Mouse (Mus musculus): ENCODE measurements around the gene Ampd3. TPM values are rescaled to one million over a fixed set of nuclear protein-coding genes. Genes with fewer than 3 reads are reported as not detected.

The Ampd3 gene
- polyA plus RNA-seq, 1 experiment from 2014 or later = 3.0 TPM

- Histone ChIP-seq H3K27me3 (ENCODE audit: control insufficient read depth, insufficient read depth, low read depth, low read length) (no peaks in the 10 kb centered on the region), H3K4me1 (replicated peaks; ENCODE audit: control insufficient read depth, insufficient read depth, low read length) (peaks cover 13% of the 10 kb centered on the region), H3K4me3 (ENCODE audit: low read length) (no peak overlapping the region), H3K4me2 (ENCODE audit: low read depth, low read length) (no peak overlapping the region), H3K9me3 (ENCODE audit: control insufficient read depth, low read length) (no peaks in the 10 kb centered on the region), H3K36me3 (ENCODE audit: control insufficient read depth, insufficient read depth, low read length) (no peaks in the 10 kb centered on the region), H3K27ac (ENCODE audit: low read length) (no peak overlapping the region), H3K9ac (ENCODE audit: low read length) (no peak overlapping the region)
- no peak for ATAC-seq (ENCODE audit: low read depth)
- whole genome bisulfite sequencing = 78% methylated on average over 18 of the region's 18 CpGs
Measured at GRCm38 (mm10) chr7:110777146-110778001, 9.4 kb downstream of the Ampd3 start.

GRCm38 (mm10) chr7:110778933-110779332 lies 10.9 kb downstream of the Ampd3 start:
- 65% methylated on average over 7 of the region's 7 CpGs for WGBS
- Histone ChIP-seq H3K36me3 (ENCODE audit: control insufficient read depth, insufficient read depth, low read length) (no peaks in the 10 kb centered on the region), H3K4me3 (ENCODE audit: low read length) (no peak overlapping the region), H3K27me3 (ENCODE audit: control insufficient read depth, insufficient read depth, low read depth, low read length) (no peaks in the 10 kb centered on the region), H3K4me1 (replicated peaks; ENCODE audit: control insufficient read depth, insufficient read depth, low read length) (peaks cover 4% of the 10 kb centered on the region), H3K27ac (ENCODE audit: low read length) (no peak overlapping the region), H3K9ac (ENCODE audit: low read length) (no peak overlapping the region), H3K4me2 (ENCODE audit: low read depth, low read length) (no peak overlapping the region), H3K9me3 (ENCODE audit: control insufficient read depth, low read length) (no peaks in the 10 kb centered on the region)
- ATAC-seq (ENCODE audit: low read depth) = no peak

DNA sequence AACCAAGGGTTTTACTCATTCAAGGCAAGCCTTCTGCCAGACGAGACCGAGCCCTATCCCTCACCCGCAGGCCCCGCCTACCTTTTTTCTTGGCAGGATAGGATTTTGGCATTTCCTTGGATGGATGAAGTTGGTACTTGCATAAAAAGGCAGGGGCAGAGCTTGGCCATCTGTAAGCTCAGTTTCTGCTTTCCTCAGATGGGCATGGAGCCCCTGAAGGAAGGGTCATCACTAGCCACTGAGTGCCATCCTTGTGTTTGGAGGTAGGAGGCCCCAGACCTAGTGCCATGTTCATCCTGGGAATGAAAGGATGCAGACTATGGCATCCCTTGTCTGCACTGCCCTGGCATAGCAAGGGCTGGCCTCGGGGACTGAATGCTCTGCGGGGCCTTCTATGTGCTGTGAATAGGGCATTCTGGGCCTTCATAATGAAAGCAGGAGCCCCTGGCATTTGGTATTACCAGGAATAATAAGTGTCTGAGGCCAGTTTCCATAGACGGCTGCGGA lies 11.7 kb downstream of the Ampd3 start:
- Histone ChIP-seq H3K4me2 (ENCODE audit: low read depth, low read length) (no peak overlapping the region), H3K4me3 (ENCODE audit: low read length) (no peak overlapping the region), H3K27ac (ENCODE audit: low read length) (no peak overlapping the region), H3K36me3 (ENCODE audit: control insufficient read depth, insufficient read depth, low read length) (no peaks in the 10 kb centered on the region), H3K9me3 (ENCODE audit: control insufficient read depth, low read length) (no peaks in the 10 kb centered on the region), H3K4me1 (replicated peaks; ENCODE audit: control insufficient read depth, insufficient read depth, low read length) (peaks cover 4% of the 10 kb centered on the region), H3K9ac (ENCODE audit: low read length) (no peak overlapping the region), H3K27me3 (ENCODE audit: control insufficient read depth, insufficient read depth, low read depth, low read length) (no peaks in the 10 kb centered on the region)
- WGBS = 90% methylated on average over 8 of the region's 8 CpGs
- no peak for ATAC-seq (ENCODE audit: low read depth)

- Histone ChIP-seq H3K9ac (ENCODE audit: low read length) (no peak overlapping the region), H3K4me2 (ENCODE audit: low read depth, low read length) (no peak overlapping the region), H3K27me3 (ENCODE audit: control insufficient read depth, insufficient read depth, low read depth, low read length) (no peaks in the 10 kb centered on the region), H3K36me3 (ENCODE audit: control insufficient read depth, insufficient read depth, low read length) (no peaks in the 10 kb centered on the region), H3K4me3 (ENCODE audit: low read length) (no peak overlapping the region), H3K9me3 (ENCODE audit: control insufficient read depth, low read length) (no peaks in the 10 kb centered on the region), H3K27ac (ENCODE audit: low read length) (no peak overlapping the region), H3K4me1 (replicated peaks; ENCODE audit: control insufficient read depth, insufficient read depth, low read length) (peaks cover 4% of the 10 kb centered on the region)
- no peak for ATAC-seq (ENCODE audit: low read depth)
- 51% methylated on average over 4 of the region's 4 CpGs for WGBS
Measured at GRCm38 (mm10) chr7:110780520-110780919, 12.5 kb downstream of the Ampd3 start.

- 52% methylated on average over 2 of the region's 2 CpGs for WGBS
- no peaks in the 10 kb centered on the region for H3K36me3 ChIP-seq (ENCODE audit: control insufficient read depth, insufficient read depth, low read length)
- no peak overlapping the region for H3K27ac ChIP-seq (ENCODE audit: low read length)
- no peaks in the 10 kb centered on the region for H3K9me3 ChIP-seq (ENCODE audit: control insufficient read depth, low read length)
- H3K4me1 ChIP-seq (replicated peaks; ENCODE audit: control insufficient read depth, insufficient read depth, low read length) = peaks cover 10% of the 10 kb centered on the region
- H3K4me2 ChIP-seq (ENCODE audit: low read depth, low read length) = no peak overlapping the region
- no peak overlapping the region for H3K4me3 ChIP-seq (ENCODE audit: low read length)
- no peak overlapping the region for H3K9ac ChIP-seq (ENCODE audit: low read length)
- H3K27me3 ChIP-seq (ENCODE audit: control insufficient read depth, insufficient read depth, low read depth, low read length) = no peaks in the 10 kb centered on the region
- ATAC-seq (ENCODE audit: low read depth) = no peak
Measured at GRCm38 (mm10) chr7:110781231-110781711, 13.3 kb downstream of the Ampd3 start.

DNA sequence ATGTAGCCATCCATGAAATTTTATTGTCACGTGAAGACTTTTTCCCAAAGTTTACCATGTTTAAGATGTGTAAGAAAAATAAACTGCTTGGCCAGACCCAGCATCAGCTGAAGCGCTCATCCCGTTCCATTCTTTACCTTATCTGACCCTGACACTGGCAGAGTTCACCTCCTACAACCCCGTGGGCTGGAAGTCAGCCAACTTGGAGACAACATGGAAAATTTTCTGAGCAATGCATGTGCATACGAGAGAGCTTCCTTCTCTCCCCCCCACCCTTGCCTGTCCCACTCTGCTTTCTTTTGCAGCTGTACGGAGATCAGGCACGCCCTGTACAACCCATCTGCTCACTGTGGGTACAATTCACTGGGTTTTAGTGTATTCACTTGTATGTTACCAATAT lies 14.1 kb downstream of the Ampd3 start:
- 47% methylated on average over 7 of the region's 7 CpGs for WGBS
- no peaks in the 10 kb centered on the region for H3K36me3 ChIP-seq (ENCODE audit: control insufficient read depth, insufficient read depth, low read length)
- peaks cover 15% of the 10 kb centered on the region for H3K4me1 ChIP-seq (replicated peaks; ENCODE audit: control insufficient read depth, insufficient read depth, low read length)
- H3K4me3 ChIP-seq (ENCODE audit: low read length) = no peak overlapping the region
- no peak overlapping the region for H3K27ac ChIP-seq (ENCODE audit: low read length)
- H3K4me2 ChIP-seq (ENCODE audit: low read depth, low read length) = no peak overlapping the region
- H3K9me3 ChIP-seq (ENCODE audit: control insufficient read depth, low read length) = no peaks in the 10 kb centered on the region
- H3K9ac ChIP-seq (ENCODE audit: low read length) = no peak overlapping the region
- ATAC-seq (ENCODE audit: low read depth) = no peak
- H3K27me3 ChIP-seq (ENCODE audit: control insufficient read depth, insufficient read depth, low read depth, low read length) = no peaks in the 10 kb centered on the region

DNA sequence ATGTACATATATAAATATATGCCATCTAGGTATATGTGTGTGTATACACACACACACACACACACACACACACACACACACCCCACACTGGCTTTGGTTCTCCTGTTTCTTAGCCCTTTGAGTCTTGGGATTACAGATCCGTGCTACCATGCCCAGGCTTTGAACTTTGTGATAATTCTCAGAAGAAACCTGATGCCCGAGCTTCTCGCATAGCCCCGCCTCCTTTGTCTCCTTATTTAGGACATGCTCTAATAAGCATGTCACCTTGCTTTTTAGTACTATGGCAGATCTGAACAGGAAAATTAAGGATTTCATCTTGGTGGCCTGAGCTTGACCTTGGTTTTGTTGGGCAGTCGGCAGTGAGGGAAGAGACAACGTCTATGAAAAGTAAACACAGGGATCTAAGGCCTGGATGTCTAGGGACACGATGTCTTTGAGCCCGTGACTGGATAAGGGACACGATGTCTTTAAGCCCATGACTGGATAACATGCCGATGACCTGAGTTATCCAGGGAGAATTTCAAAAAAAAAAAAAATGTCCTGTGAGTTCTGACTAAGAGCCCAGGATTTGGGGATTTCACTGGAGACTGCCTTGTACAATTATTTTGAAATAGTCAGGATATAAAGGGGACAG lies 15.0 kb downstream of the Ampd3 start:
- Histone ChIP-seq H3K9ac (ENCODE audit: low read length) (no peak overlapping the region), H3K4me1 (replicated peaks; ENCODE audit: control insufficient read depth, insufficient read depth, low read length) (peaks cover 20% of the 10 kb centered on the region), H3K4me2 (ENCODE audit: low read depth, low read length) (no peak overlapping the region), H3K4me3 (ENCODE audit: low read length) (no peak overlapping the region), H3K27ac (ENCODE audit: low read length) (no peak overlapping the region), H3K9me3 (ENCODE audit: control insufficient read depth, low read length) (no peaks in the 10 kb centered on the region), H3K36me3 (ENCODE audit: control insufficient read depth, insufficient read depth, low read length) (no peaks in the 10 kb centered on the region), H3K27me3 (ENCODE audit: control insufficient read depth, insufficient read depth, low read depth, low read length) (no peaks in the 10 kb centered on the region)
- whole genome bisulfite sequencing = 29% methylated on average over 10 of the region's 10 CpGs
- ATAC-seq (ENCODE audit: low read depth) = no peak

- H3K27me3 ChIP-seq (ENCODE audit: control insufficient read depth, insufficient read depth, low read depth, low read length) = no peaks in the 10 kb centered on the region
- no peaks in the 10 kb centered on the region for H3K9me3 ChIP-seq (ENCODE audit: control insufficient read depth, low read length)
- H3K4me2 ChIP-seq (ENCODE audit: low read depth, low read length) = no peak overlapping the region
- H3K9ac ChIP-seq (ENCODE audit: low read length) = no peak overlapping the region
- no peaks in the 10 kb centered on the region for H3K36me3 ChIP-seq (ENCODE audit: control insufficient read depth, insufficient read depth, low read length)
- H3K4me1 ChIP-seq (replicated peaks; ENCODE audit: control insufficient read depth, insufficient read depth, low read length) = peaks cover 20% of the 10 kb centered on the region
- no peak overlapping the region for H3K4me3 ChIP-seq (ENCODE audit: low read length)
- H3K27ac ChIP-seq (ENCODE audit: low read length) = no peak overlapping the region
- ATAC-seq (ENCODE audit: low read depth) = no peak
- 30% methylated on average over 8 of the region's 8 CpGs for WGBS
Measured at GRCm38 (mm10) chr7:110784965-110785364, 17.0 kb downstream of the Ampd3 start.

GRCm38 (mm10) chr7:110785741-110786146 lies 17.7 kb downstream of the Ampd3 start:
- Histone ChIP-seq H3K9me3 (ENCODE audit: control insufficient read depth, low read length) (no peaks in the 10 kb centered on the region), H3K4me2 (ENCODE audit: low read depth, low read length) (no peak overlapping the region), H3K27me3 (ENCODE audit: control insufficient read depth, insufficient read depth, low read depth, low read length) (no peaks in the 10 kb centered on the region), H3K9ac (ENCODE audit: low read length) (no peak overlapping the region), H3K36me3 (ENCODE audit: control insufficient read depth, insufficient read depth, low read length) (no peaks in the 10 kb centered on the region), H3K4me1 (replicated peaks; ENCODE audit: control insufficient read depth, insufficient read depth, low read length) (peaks cover 20% of the 10 kb centered on the region), H3K4me3 (ENCODE audit: low read length) (no peak overlapping the region), H3K27ac (ENCODE audit: low read length) (no peak overlapping the region)
- ATAC-seq (ENCODE audit: low read depth) = 0 out of 2 replicates have a peak, but pooled peaks have one; percentile 10
- WGBS = 43% methylated on average over 3 of the region's 3 CpGs
